Mouse (Mus musculus): Measurements from ENCODE around the gene Luzp1.

Luzp1 gene

GRCm38 (mm10) chr4:136546279-136547045, 76.9 kb downstream of the Luzp1 start:
- DNase-seq (ENCODE audit: low read depth, low spot score) = peak; percentile 18

GRCm38 (mm10) chr4:136547721-136548120, 78.2 kb downstream of the Luzp1 start:
- no peak for DNase-seq (ENCODE audit: low read depth, low spot score)

- DNase-seq (ENCODE audit: low read depth, low spot score) = no peak
Observed at GRCm38 (mm10) chr4:136548381-136548801, 78.8 kb downstream of the Luzp1 start.

GRCm38 (mm10) chr4:136553108-136553507, 83.5 kb downstream of the Luzp1 start:
- no peak for DNase-seq (ENCODE audit: low read depth, low spot score)

GRCm38 (mm10) chr4:136557638-136558037, 88.1 kb downstream of the Luzp1 start:
- no peak for DNase-seq (ENCODE audit: low read depth, low spot score)

- no peak for DNase-seq (ENCODE audit: low read depth, low spot score)
Observed at GRCm38 (mm10) chr4:136559690-136560089, 90.1 kb downstream of the Luzp1 start.

- no peak for DNase-seq (ENCODE audit: low read depth, low spot score)
Observed at GRCm38 (mm10) chr4:136560270-136560991, 90.9 kb downstream of the Luzp1 start.

- peak; percentile 29 for DNase-seq (ENCODE audit: low read depth, low spot score)
Observed at GRCm38 (mm10) chr4:136562755-136563154, 93.2 kb downstream of the Luzp1 start.

- DNase-seq (ENCODE audit: low read depth, low spot score) = peak; percentile 61
Observed at GRCm38 (mm10) chr4:136568629-136569028, 99.1 kb downstream of the Luzp1 start.

- DNase-seq (ENCODE audit: low read depth, low spot score) = no peak
Observed at GRCm38 (mm10) chr4:136569998-136570397, 100.4 kb downstream of the Luzp1 start.

- no peak for DNase-seq (ENCODE audit: low read depth, low spot score)
Observed at GRCm38 (mm10) chr4:136581885-136582284, 112.3 kb downstream of the Luzp1 start.

- DNase-seq (ENCODE audit: low read depth, low spot score) = no peak
Observed at GRCm38 (mm10) chr4:136587221-136587827, 117.8 kb downstream of the Luzp1 start.

GRCm38 (mm10) chr4:136588003-136588402, 118.4 kb downstream of the Luzp1 start:
- no peak for DNase-seq (ENCODE audit: low read depth, low spot score)

- DNase-seq (ENCODE audit: low read depth, low spot score) = no peak
Observed at GRCm38 (mm10) chr4:136592111-136592510, 122.5 kb downstream of the Luzp1 start.

GRCm38 (mm10) chr4:136594006-136594405, 124.4 kb downstream of the Luzp1 start:
- DNase-seq (ENCODE audit: low read depth, low spot score) = peak; percentile 73

GRCm38 (mm10) chr4:136595221-136595620, 125.7 kb downstream of the Luzp1 start:
- DNase-seq (ENCODE audit: low read depth, low spot score) = no peak

GRCm38 (mm10) chr4:136598268-136598876, 128.8 kb downstream of the Luzp1 start:
- peak; percentile 41 for DNase-seq (ENCODE audit: low read depth, low spot score)

- peak; percentile 82 for DNase-seq (ENCODE audit: low read depth, low spot score)
Observed at GRCm38 (mm10) chr4:136599869-136600268, 130.3 kb downstream of the Luzp1 start.

GRCm38 (mm10) chr4:136600536-136600935, 131.0 kb downstream of the Luzp1 start:
- DNase-seq (ENCODE audit: low read depth, low spot score) = no peak

- no peak for DNase-seq (ENCODE audit: low read depth, low spot score)
Observed at GRCm38 (mm10) chr4:136601476-136601875, 131.9 kb downstream of the Luzp1 start.

GRCm38 (mm10) chr4:136602018-136602554, 132.5 kb downstream of the Luzp1 start:
- peak; percentile 77 for DNase-seq (ENCODE audit: low read depth, low spot score)

- DNase-seq (ENCODE audit: low read depth, low spot score) = peak; percentile 98
Observed at GRCm38 (mm10) chr4:136602568-136602967, 133.0 kb downstream of the Luzp1 start, which contains the start of gene Kdm1a. Gene Kdm1a, minus strand, starts transcription at chr4:136602723.

All from ZHBTc4 (cell line).